Mouse (Mus musculus) liver, adult 2 months (tissue): ENCODE measurements around the gene Itm2c. TPM values are rescaled to one million over a fixed set of nuclear protein-coding genes. Genes with fewer than 3 reads are reported as not detected.

ENCODE experiments used
- DNase-seq: peaks from one replicate; pipeline ENCODE4 v3.0.0-alpha.2; 2011; ENCODE audit warnings: low read depth, low spot score; ENCODE audit errors: extremely low read depth
- H3K27ac ChIP-seq: fragments of 200-500 bp; replicated peaks from 2 replicates; pipeline ENCODE4 v1.5.1; 2012; ENCODE audit warnings: low read depth, mild to moderate bottlenecking, control low read depth, inconsistent platforms, low read length; ENCODE audit not compliant: insufficient read depth
- H3K27me3 ChIP-seq: fragments of 200-500 bp; 2 replicates; pipeline ENCODE4 v1.6.1; 2012; ENCODE audit warnings: mild to moderate bottlenecking, moderate library complexity, low read length, inconsistent platforms; ENCODE audit not compliant: control insufficient read depth, insufficient read depth
- H3K36me3 ChIP-seq: fragments of 200-500 bp; 2 replicates; pipeline ENCODE4 v1.6.1; 2012; ENCODE audit warnings: low read length, inconsistent platforms; ENCODE audit not compliant: control insufficient read depth, insufficient read depth
- H3K4me1 ChIP-seq: fragments of 200-500 bp; 2 replicates; pipeline ENCODE4 v1.6.1; 2011; ENCODE audit warnings: low read length; ENCODE audit not compliant: control insufficient read depth, insufficient read depth
- H3K4me3 ChIP-seq: fragments of 200-500 bp; 2 replicates; pipeline ENCODE4 v1.5.1; 2011; ENCODE audit warnings: low read depth, mild to moderate bottlenecking, control low read depth, low read length, moderate library complexity; ENCODE audit not compliant: insufficient read depth
- H3K79me2 ChIP-seq: fragments of 200-500 bp; 2 replicates; pipeline ENCODE4 v1.6.1; 2012; ENCODE audit warnings: inconsistent platforms, mild to moderate bottlenecking, low read length, moderate library complexity; ENCODE audit not compliant: control insufficient read depth, insufficient read depth
- H3K9ac ChIP-seq: fragments of 200-500 bp; 2 replicates; pipeline ENCODE4 v1.6.1; 2012; ENCODE audit warnings: low read depth, mild to moderate bottlenecking, control low read depth, inconsistent platforms, low read length
- CTCF ChIP-seq: fragments of 200-500 bp; IDR thresholded peaks from 2 replicates; pipeline ENCODE4 v1.5.1; 2011; ENCODE audit warnings: low read depth, low read length, control low read depth
- POLR2A ChIP-seq: fragments of 200-500 bp; IDR thresholded peaks from 2 replicates; pipeline ENCODE4 v1.6.1; 2011; ENCODE audit warnings: low read length, control low read depth; ENCODE audit not compliant: insufficient read depth; ENCODE audit errors: extremely low read depth
- WGBS: fragments of 180-500 bp; shearing (Covaris S2); methylation state at CpG from one replicate; pipeline ENCODE4 v1.1.7; 2018; 5-methylcytosine and 5-hydroxymethylcytosine counted together
- polyA plus RNA-seq: library from polyadenylated mRNA; depleted of rRNA; stranded (reverse); fragments of >200 nt; gene quantifications from 2 replicates; pipeline ENCODE4 v1.2.3, GENCODE M21; 2012
- total RNA-seq: library from RNA; depleted of rRNA; stranded (reverse); fragments of >200 nt; gene quantifications from 2 replicates; pipeline ENCODE4 v1.2.3, GENCODE M21; 2014

Itm2c gene
- total and polyA plus RNA-seq, 2 experiments: 39.1 to 60.1 TPM

GRCm38 (mm10) chr1:85853865-85854264, 40.2 kb upstream of the Itm2c start:
- WGBS: 93% methylated on average over 2 of the region's 2 CpGs

GRCm38 (mm10) chr1:85854475-85854874, 39.6 kb upstream of the Itm2c start:
- Histone ChIP-seq H3K36me3 (peaks cover 5% of the 10 kb centered on the region), H3K9ac (no peak overlapping the region), H3K27me3 (no peaks in the 10 kb centered on the region), H3K79me2 (no peaks in the 10 kb centered on the region), H3K4me1 (no peaks in the 10 kb centered on the region), H3K4me3 (no peak overlapping the region), H3K27ac (no peak overlapping the region)
- DNase-seq: no peak
- TF ChIP-seq POLR2A (no peak), CTCF (peak; percentile 21; the same call in 1 of the 2 replicates)
- WGBS: 61% methylated on average over 2 of the region's 2 CpGs

More at GRCm38 (mm10) chr1:85853865-85854264, 40.2 kb upstream of the Itm2c start:
- Histone ChIP-seq H3K9ac (no peak overlapping the region), H3K4me3 (no peak overlapping the region), H3K79me2 (no peaks in the 10 kb centered on the region), H3K36me3 (peaks cover 12% of the 10 kb centered on the region), H3K27me3 (no peaks in the 10 kb centered on the region), H3K4me1 (no peaks in the 10 kb centered on the region), H3K27ac (no peak overlapping the region)
- no peak for DNase-seq
- TF ChIP-seq POLR2A (no peak), CTCF (no peak)

GRCm38 (mm10) chr1:85856266-85856665, 37.8 kb upstream of the Itm2c start:
- no peak overlapping the region for H3K9ac ChIP-seq
- H3K4me1 ChIP-seq: no peaks in the 10 kb centered on the region
- no peak for DNase-seq
- H3K36me3 ChIP-seq: peaks cover 1% of the 10 kb centered on the region; the same call in 1 of the 2 replicates
- no peaks in the 10 kb centered on the region for H3K79me2 ChIP-seq
- H3K27ac ChIP-seq: no peak overlapping the region
- TF ChIP-seq POLR2A (no peak), CTCF (no peak)
- 46% methylated on average over 3 of the region's 3 CpGs for WGBS
- no peaks in the 10 kb centered on the region for H3K27me3 ChIP-seq
- no peak overlapping the region for H3K4me3 ChIP-seq

GRCm38 (mm10) chr1:85857261-85857754, 36.8 kb upstream of the Itm2c start:
- Histone ChIP-seq H3K79me2 (no peaks in the 10 kb centered on the region), H3K9ac (no peak overlapping the region), H3K4me1 (no peaks in the 10 kb centered on the region), H3K36me3 (no peaks in the 10 kb centered on the region), H3K27me3 (no peaks in the 10 kb centered on the region), H3K27ac (no peak overlapping the region), H3K4me3 (no peak overlapping the region)
- 84% methylated on average over 6 of the region's 6 CpGs for WGBS
- DNase-seq: no peak
- TF ChIP-seq POLR2A (no peak), CTCF (no peak)

GRCm38 (mm10) chr1:85864383-85864782, 29.7 kb upstream of the Itm2c start:
- H3K4me1 ChIP-seq: no peaks in the 10 kb centered on the region
- no peaks in the 10 kb centered on the region for H3K36me3 ChIP-seq
- no peak overlapping the region for H3K27ac ChIP-seq
- no peak overlapping the region for H3K9ac ChIP-seq
- TF ChIP-seq POLR2A (no peak), CTCF (no peak)
- no peaks in the 10 kb centered on the region for H3K27me3 ChIP-seq
- no peaks in the 10 kb centered on the region for H3K79me2 ChIP-seq
- no peak overlapping the region for H3K4me3 ChIP-seq
- 84% methylated on average over 10 of the region's 10 CpGs for WGBS
- DNase-seq: no peak

GRCm38 (mm10) chr1:85870001-85870400, 24.1 kb upstream of the Itm2c start:
- TF ChIP-seq POLR2A (no peak), CTCF (no peak)
- H3K79me2 ChIP-seq: no peaks in the 10 kb centered on the region
- no peak for DNase-seq
- H3K27ac ChIP-seq: no peak overlapping the region
- no peak overlapping the region for H3K4me3 ChIP-seq
- no peaks in the 10 kb centered on the region for H3K27me3 ChIP-seq
- no peaks in the 10 kb centered on the region for H3K36me3 ChIP-seq
- H3K4me1 ChIP-seq: no peaks in the 10 kb centered on the region
- WGBS: 89% methylated on average over 7 of the region's 7 CpGs
- H3K9ac ChIP-seq: no peak overlapping the region
